Mouse (Mus musculus): ENCODE measurements around the gene Fam222a. TPM values are rescaled to one million over a fixed set of nuclear protein-coding genes. Genes with fewer than 3 reads are reported as not detected.
A peak's percentile ranks its signal among the peaks of the same experiment; 100 is the strongest.

Gene Fam222a
- polyA plus RNA-seq, 1 experiment from 2014 or later = 3.4 TPM

GRCm38 (mm10) chr5:114545076-114545475 is 22.7 kb upstream of the Fam222a start:
- Histone ChIP-seq H3K4me1 (peaks cover 1% of the 10 kb centered on the region; the same call in 1 of the 2 replicates), H3K9ac (no peak overlapping the region), H3K36me3 (no peaks in the 10 kb centered on the region), H3K4me3 (no peak overlapping the region), H3K27me3 (no peaks in the 10 kb centered on the region), H3K27ac (no peak overlapping the region), H3K4me2 (replicated peaks) (no peak overlapping the region), H3K9me3 (no peaks in the 10 kb centered on the region)
- 69% methylated on average over 9 of the region's 9 CpGs for WGBS
- ATAC-seq (ENCODE audit: insufficient number of reproducible peaks, insufficient read depth, low FRiP score, low TSS enrichment) = no peak

GRCm38 (mm10) chr5:114548976-114549375 is 18.8 kb upstream of the Fam222a start:
- Histone ChIP-seq H3K4me3 (no peak overlapping the region), H3K4me2 (replicated peaks) (no peak overlapping the region), H3K9me3 (no peaks in the 10 kb centered on the region), H3K9ac (no peak overlapping the region), H3K4me1 (peaks cover 26% of the 10 kb centered on the region), H3K36me3 (no peaks in the 10 kb centered on the region), H3K27me3 (no peaks in the 10 kb centered on the region), H3K27ac (no peak overlapping the region)
- ATAC-seq (ENCODE audit: insufficient number of reproducible peaks, insufficient read depth, low FRiP score, low TSS enrichment) = no peak
- WGBS = 96% methylated on average over 10 of the region's 10 CpGs

- ATAC-seq (ENCODE audit: insufficient number of reproducible peaks, insufficient read depth, low FRiP score, low TSS enrichment) = no peak
- no peak overlapping the region for H3K4me2 ChIP-seq (replicated peaks)
- no peak overlapping the region for H3K9ac ChIP-seq
- no peak overlapping the region for H3K4me3 ChIP-seq
- H3K9me3 ChIP-seq = no peaks in the 10 kb centered on the region
- H3K4me1 ChIP-seq = peaks cover 26% of the 10 kb centered on the region
- H3K27me3 ChIP-seq = no peaks in the 10 kb centered on the region
- no peaks in the 10 kb centered on the region for H3K36me3 ChIP-seq
- WGBS = 65% methylated on average over 3 of the region's 3 CpGs
- no peak overlapping the region for H3K27ac ChIP-seq
Measured at GRCm38 (mm10) chr5:114549770-114550169, 18.0 kb upstream of the Fam222a start.

GRCm38 (mm10) chr5:114550431-114550830 is 17.4 kb upstream of the Fam222a start:
- Histone ChIP-seq H3K36me3 (no peaks in the 10 kb centered on the region), H3K4me2 (replicated peaks) (no peak overlapping the region), H3K27me3 (no peaks in the 10 kb centered on the region), H3K4me1 (peaks cover 26% of the 10 kb centered on the region), H3K27ac (no peak overlapping the region), H3K9ac (no peak overlapping the region), H3K9me3 (peaks cover 5% of the 10 kb centered on the region), H3K4me3 (no peak overlapping the region)
- WGBS = 44% methylated on average over 7 of the region's 7 CpGs
- ATAC-seq (ENCODE audit: insufficient number of reproducible peaks, insufficient read depth, low FRiP score, low TSS enrichment) = no peak

- H3K4me3 ChIP-seq = no peak overlapping the region
- no peaks in the 10 kb centered on the region for H3K36me3 ChIP-seq
- H3K27me3 ChIP-seq = no peaks in the 10 kb centered on the region
- no peak for ATAC-seq (ENCODE audit: insufficient number of reproducible peaks, insufficient read depth, low FRiP score, low TSS enrichment)
- 0 out of 2 replicates have a peak overlapping the region, but pooled peaks have one; percentile 46 for H3K27ac ChIP-seq
- no peak overlapping the region for H3K9ac ChIP-seq
- H3K9me3 ChIP-seq = peaks cover 5% of the 10 kb centered on the region
- H3K4me2 ChIP-seq (replicated peaks) = no peak overlapping the region
- peaks cover 26% of the 10 kb centered on the region for H3K4me1 ChIP-seq
- 29% methylated on average over 6 of the region's 6 CpGs for WGBS
Measured at GRCm38 (mm10) chr5:114550886-114551492, 16.8 kb upstream of the Fam222a start.

- H3K4me3 ChIP-seq = no peak overlapping the region
- no peak for ATAC-seq (ENCODE audit: insufficient number of reproducible peaks, insufficient read depth, low FRiP score, low TSS enrichment)
- no peak overlapping the region for H3K4me2 ChIP-seq (replicated peaks)
- H3K9ac ChIP-seq = no peak overlapping the region
- peaks cover 27% of the 10 kb centered on the region for H3K4me1 ChIP-seq
- H3K36me3 ChIP-seq = no peaks in the 10 kb centered on the region
- peaks cover 5% of the 10 kb centered on the region for H3K9me3 ChIP-seq
- no peak overlapping the region for H3K27ac ChIP-seq
- 72% methylated on average over 13 of the region's 13 CpGs for WGBS
- H3K27me3 ChIP-seq = no peaks in the 10 kb centered on the region
Measured at GRCm38 (mm10) chr5:114552507-114553208, 15.2 kb upstream of the Fam222a start.

- H3K4me3 ChIP-seq = no peak overlapping the region
- H3K27ac ChIP-seq = no peak overlapping the region
- no peak overlapping the region for H3K4me2 ChIP-seq (replicated peaks)
- H3K4me1 ChIP-seq = peaks cover 38% of the 10 kb centered on the region
- ATAC-seq (ENCODE audit: insufficient number of reproducible peaks, insufficient read depth, low FRiP score, low TSS enrichment) = no peak
- WGBS = 38% methylated on average over 8 of the region's 8 CpGs
- H3K9me3 ChIP-seq = peaks cover 5% of the 10 kb centered on the region
- no peak overlapping the region for H3K9ac ChIP-seq
- H3K36me3 ChIP-seq = no peaks in the 10 kb centered on the region
- no peaks in the 10 kb centered on the region for H3K27me3 ChIP-seq
Measured at GRCm38 (mm10) chr5:114553706-114554105, 14.1 kb upstream of the Fam222a start.

- peaks cover 37% of the 10 kb centered on the region for H3K4me1 ChIP-seq
- no peaks in the 10 kb centered on the region for H3K36me3 ChIP-seq
- no peak overlapping the region for H3K4me3 ChIP-seq
- no peak for ATAC-seq (ENCODE audit: insufficient number of reproducible peaks, insufficient read depth, low FRiP score, low TSS enrichment)
- no peak overlapping the region for H3K4me2 ChIP-seq (replicated peaks)
- 94% methylated on average over 2 of the region's 2 CpGs for WGBS
- no peak overlapping the region for H3K9ac ChIP-seq
- no peak overlapping the region for H3K27ac ChIP-seq
- H3K27me3 ChIP-seq = no peaks in the 10 kb centered on the region
- peaks cover 5% of the 10 kb centered on the region for H3K9me3 ChIP-seq
Measured at GRCm38 (mm10) chr5:114555424-114555823, 12.4 kb upstream of the Fam222a start.

GRCm38 (mm10) chr5:114556109-114556508 is 11.7 kb upstream of the Fam222a start:
- no peaks in the 10 kb centered on the region for H3K36me3 ChIP-seq
- ATAC-seq (ENCODE audit: insufficient number of reproducible peaks, insufficient read depth, low FRiP score, low TSS enrichment) = no peak
- no peaks in the 10 kb centered on the region for H3K27me3 ChIP-seq
- no peak overlapping the region for H3K27ac ChIP-seq
- WGBS = 76% methylated on average over 11 of the region's 11 CpGs
- H3K4me3 ChIP-seq = no peak overlapping the region
- peaks cover 5% of the 10 kb centered on the region for H3K9me3 ChIP-seq
- peaks cover 38% of the 10 kb centered on the region for H3K4me1 ChIP-seq
- H3K9ac ChIP-seq = no peak overlapping the region
- no peak overlapping the region for H3K4me2 ChIP-seq (replicated peaks)

- WGBS = 51% methylated on average over 19 of the region's 20 CpGs
- H3K27ac ChIP-seq = peak overlapping the region; percentile 61; the same call in 1 of the 2 replicates
- no peaks in the 10 kb centered on the region for H3K36me3 ChIP-seq
- no peak; the same call in 1 of the 2 replicates for ATAC-seq (ENCODE audit: insufficient number of reproducible peaks, insufficient read depth, low FRiP score, low TSS enrichment)
- no peak overlapping the region for H3K4me2 ChIP-seq (replicated peaks)
- H3K9ac ChIP-seq = no peak overlapping the region
- peaks cover 29% of the 10 kb centered on the region for H3K4me1 ChIP-seq
- no peak overlapping the region for H3K4me3 ChIP-seq
- H3K9me3 ChIP-seq = peaks cover 5% of the 10 kb centered on the region
- H3K27me3 ChIP-seq = no peaks in the 10 kb centered on the region
Measured at GRCm38 (mm10) chr5:114557765-114558731, 9.8 kb upstream of the Fam222a start.

GRCm38 (mm10) chr5:114560533-114560936 is 7.3 kb upstream of the Fam222a start:
- H3K36me3 ChIP-seq = no peaks in the 10 kb centered on the region
- H3K4me1 ChIP-seq = peaks cover 26% of the 10 kb centered on the region
- H3K27me3 ChIP-seq = no peaks in the 10 kb centered on the region
- H3K9ac ChIP-seq = no peak overlapping the region
- ATAC-seq (ENCODE audit: insufficient number of reproducible peaks, insufficient read depth, low FRiP score, low TSS enrichment) = no peak; the same call in 1 of the 2 replicates
- peak overlapping the region; percentile 23; the same call in 1 of the 2 replicates for H3K27ac ChIP-seq
- H3K4me2 ChIP-seq (replicated peaks) = 0 out of 2 replicates have a peak overlapping the region, but pooled peaks have one; percentile 3
- H3K4me3 ChIP-seq = no peak overlapping the region
- WGBS = 18% methylated on average over 9 of the region's 9 CpGs
- 0 out of 2 replicates have a peak, but pooled peaks cover 6% of the 10 kb centered on the region for H3K9me3 ChIP-seq

Measured in embryonic facial prominence, embryonic 12.5 days (tissue).